Mouse (Mus musculus): ENCODE measurements at regions not wholly inside any gene's neighbourhood (a gene's known extent, or its start where the extent isn't known, plus 50 kb on each side); places are given as distances from the start of the nearest gene placed in this dataset.
A peak's percentile ranks its signal among the peaks of the same experiment; 100 is the strongest.

- H3K36me3 ChIP-seq (ENCODE audit: control insufficient read depth, insufficient read depth) = no peaks in the 10 kb centered on the region
- H3K27me3 ChIP-seq (ENCODE audit: control insufficient read depth, insufficient read depth, insufficient read length) = no peaks in the 10 kb centered on the region
- no peak overlapping the region for H3ac ChIP-seq (ENCODE audit: control insufficient read depth, insufficient read length)
- no peak overlapping the region for H3K4me3 ChIP-seq
- H3K79me2 ChIP-seq (ENCODE audit: control insufficient read depth, insufficient read depth) = no peaks in the 10 kb centered on the region
- TF ChIP-seq POLR2A (IDR thresholded peaks at IDR 0.05; ENCODE audit: insufficient read length, low read depth) (no peak), MAX (IDR thresholded peaks at IDR 0.05; ENCODE audit: low read depth) (no peak), REST (IDR thresholded peaks at IDR 0.05; ENCODE audit: insufficient read depth, insufficient read length) (no peak), USF1 (IDR thresholded peaks at IDR 0.05; ENCODE audit: low read depth) (no peak), MYOD1 (IDR thresholded peaks at IDR 0.05; ENCODE audit: control insufficient read depth in 1 of 3, insufficient read length in 2 of 3, low read depth in 2 of 3) (no peak), TCF3 (IDR thresholded peaks at IDR 0.05; ENCODE audit: insufficient read length, low read depth) (no peak), E2F4 (IDR thresholded peaks at IDR 0.05; ENCODE audit: insufficient read depth) (no peak), POLR2AphosphoS2 (IDR thresholded peaks at IDR 0.05; ENCODE audit: insufficient read length, low read depth) (no peak), SRF (IDR thresholded peaks at IDR 0.05; ENCODE audit: control insufficient read depth, insufficient read length, low read depth) (no peak), MYOG (IDR thresholded peaks at IDR 0.05; ENCODE audit: control insufficient read depth in 1 of 3, insufficient read depth in 1 of 3, insufficient read length in 2 of 3, low read depth in 2 of 3) (no peak), CEBPB (IDR thresholded peaks at IDR 0.05; ENCODE audit: insufficient read depth, poor library complexity, severe bottlenecking) (no peak), TCF12 (IDR thresholded peaks at IDR 0.05; ENCODE audit: insufficient read depth, poor library complexity, severe bottlenecking) (no peak)
- H3K4me2 ChIP-seq (ENCODE audit: low read depth) = no peak overlapping the region
These were observed 291.7 kb upstream of the Spred2 start for GRCm38 (mm10) chr11:19632477-19632876.

DNA sequence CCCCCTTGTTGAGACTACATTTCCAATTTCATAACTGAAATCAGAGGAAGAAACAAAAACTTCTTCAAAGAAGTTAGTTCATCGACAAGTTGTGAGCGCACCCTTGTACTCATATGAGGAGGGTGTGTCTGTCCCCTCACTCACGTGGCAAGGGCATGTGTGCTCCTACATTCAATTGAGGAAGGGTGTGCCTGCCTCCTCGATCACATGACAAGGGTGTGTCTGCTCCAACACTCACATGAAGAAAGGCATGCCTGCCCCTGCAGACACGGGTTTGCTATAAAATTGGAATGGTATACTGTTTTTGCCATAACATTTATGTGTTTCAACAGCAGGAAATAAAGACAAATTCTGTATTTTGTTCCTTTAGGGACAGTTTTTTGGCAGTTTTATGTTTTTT lies 290.6 kb upstream of the Spred2 start:
- Histone ChIP-seq H3K79me2 (ENCODE audit: control insufficient read depth, insufficient read depth) (no peaks in the 10 kb centered on the region), H3K27me3 (ENCODE audit: control insufficient read depth, insufficient read depth, insufficient read length) (no peaks in the 10 kb centered on the region), H3ac (ENCODE audit: control insufficient read depth, insufficient read length) (no peak overlapping the region), H3K36me3 (ENCODE audit: control insufficient read depth, insufficient read depth) (no peaks in the 10 kb centered on the region), H3K4me2 (ENCODE audit: low read depth) (no peak overlapping the region), H3K4me3 (no peak overlapping the region)
- TF ChIP-seq MYOG (IDR thresholded peaks at IDR 0.05; ENCODE audit: control insufficient read depth in 1 of 3, insufficient read depth in 1 of 3, insufficient read length in 2 of 3, low read depth in 2 of 3) (no peak), SRF (IDR thresholded peaks at IDR 0.05; ENCODE audit: control insufficient read depth, insufficient read length, low read depth) (no peak), CEBPB (IDR thresholded peaks at IDR 0.05; ENCODE audit: insufficient read depth, poor library complexity, severe bottlenecking) (no peak), TCF3 (IDR thresholded peaks at IDR 0.05; ENCODE audit: insufficient read length, low read depth) (no peak), POLR2A (IDR thresholded peaks at IDR 0.05; ENCODE audit: insufficient read length, low read depth) (no peak), REST (IDR thresholded peaks at IDR 0.05; ENCODE audit: insufficient read depth, insufficient read length) (no peak), E2F4 (IDR thresholded peaks at IDR 0.05; ENCODE audit: insufficient read depth) (no peak), MAX (IDR thresholded peaks at IDR 0.05; ENCODE audit: low read depth) (no peak), USF1 (IDR thresholded peaks at IDR 0.05; ENCODE audit: low read depth) (no peak), POLR2AphosphoS2 (IDR thresholded peaks at IDR 0.05; ENCODE audit: insufficient read length, low read depth) (no peak), MYOD1 (IDR thresholded peaks at IDR 0.05; ENCODE audit: control insufficient read depth in 1 of 3, insufficient read length in 2 of 3, low read depth in 2 of 3) (no peak), TCF12 (IDR thresholded peaks at IDR 0.05; ENCODE audit: insufficient read depth, poor library complexity, severe bottlenecking) (no peak)

DNA sequence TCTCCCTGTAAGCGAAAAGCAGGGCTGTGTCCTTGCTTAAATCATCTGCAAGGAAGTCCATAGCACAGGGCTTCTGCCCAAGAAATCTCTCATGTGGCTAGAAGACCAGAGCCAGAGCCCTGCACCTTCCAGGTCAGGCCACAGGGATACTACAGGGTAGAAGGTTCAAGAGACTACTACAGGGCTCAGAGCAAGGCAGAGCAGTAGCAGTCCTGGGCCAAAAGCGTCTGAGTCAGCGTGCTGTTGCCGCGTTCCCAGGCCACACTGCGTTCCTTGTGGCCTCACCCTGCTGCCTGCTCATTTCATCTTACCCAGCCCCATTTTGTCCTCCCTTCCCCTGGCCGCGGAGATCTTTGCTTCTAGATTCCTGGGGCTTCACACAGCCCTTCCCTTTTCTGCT lies 283.0 kb upstream of the Spred2 start:
- peak overlapping the region; percentile 35 for H3K4me2 ChIP-seq (ENCODE audit: low read depth)
- H3K4me3 ChIP-seq = no peak overlapping the region
- no peaks in the 10 kb centered on the region for H3K79me2 ChIP-seq (ENCODE audit: control insufficient read depth, insufficient read depth)
- H3K36me3 ChIP-seq (ENCODE audit: control insufficient read depth, insufficient read depth) = no peaks in the 10 kb centered on the region
- TF ChIP-seq USF1 (IDR thresholded peaks at IDR 0.05; ENCODE audit: low read depth) (no peak), POLR2A (IDR thresholded peaks at IDR 0.05; ENCODE audit: insufficient read length, low read depth) (no peak), TCF3 (IDR thresholded peaks at IDR 0.05; ENCODE audit: insufficient read length, low read depth) (no peak), REST (IDR thresholded peaks at IDR 0.05; ENCODE audit: insufficient read depth, insufficient read length) (no peak), SRF (IDR thresholded peaks at IDR 0.05; ENCODE audit: control insufficient read depth, insufficient read length, low read depth) (no peak), MYOG (IDR thresholded peaks at IDR 0.05; ENCODE audit: control insufficient read depth in 1 of 3, insufficient read depth in 1 of 3, insufficient read length in 2 of 3, low read depth in 2 of 3) (no peak), MAX (IDR thresholded peaks at IDR 0.05; ENCODE audit: low read depth) (no peak), E2F4 (IDR thresholded peaks at IDR 0.05; ENCODE audit: insufficient read depth) (no peak), MYOD1 (IDR thresholded peaks at IDR 0.05; ENCODE audit: control insufficient read depth in 1 of 3, insufficient read length in 2 of 3, low read depth in 2 of 3) (no peak), CEBPB (IDR thresholded peaks at IDR 0.05; ENCODE audit: insufficient read depth, poor library complexity, severe bottlenecking) (no peak), TCF12 (IDR thresholded peaks at IDR 0.05; ENCODE audit: insufficient read depth, poor library complexity, severe bottlenecking) (no peak), POLR2AphosphoS2 (IDR thresholded peaks at IDR 0.05; ENCODE audit: insufficient read length, low read depth) (no peak)
- no peaks in the 10 kb centered on the region for H3K27me3 ChIP-seq (ENCODE audit: control insufficient read depth, insufficient read depth, insufficient read length)
- no peak overlapping the region for H3ac ChIP-seq (ENCODE audit: control insufficient read depth, insufficient read length)

DNA sequence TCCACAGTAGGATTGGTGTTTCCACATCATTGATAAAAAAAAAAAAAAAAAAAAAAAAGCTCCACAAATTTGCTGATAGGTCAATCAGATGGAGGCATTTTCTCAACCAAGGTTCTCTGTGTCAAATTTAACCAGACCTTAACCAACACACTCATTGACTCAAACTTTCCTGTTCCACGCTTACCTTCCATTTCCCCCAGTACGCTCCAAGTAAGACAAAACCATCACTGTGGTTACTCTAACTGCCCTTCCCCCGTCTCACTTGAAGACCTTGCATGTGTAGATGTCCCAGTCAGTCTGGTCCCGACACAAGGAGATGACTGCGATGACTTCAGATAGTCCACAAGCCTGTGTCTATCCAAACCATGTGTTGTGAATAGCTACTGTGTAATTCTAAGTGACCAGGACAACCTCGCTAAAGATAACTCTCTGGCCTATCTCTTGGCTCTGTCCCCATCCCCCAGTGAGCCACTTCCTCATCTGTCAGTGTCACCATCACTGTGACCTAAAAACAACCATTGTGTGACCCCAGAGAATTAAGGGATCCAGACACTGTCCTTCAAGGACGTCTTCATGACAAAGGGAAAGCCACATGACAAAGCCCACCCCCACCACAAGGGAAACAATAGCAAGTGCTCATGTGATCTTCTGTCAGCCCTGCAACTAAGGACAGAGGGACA lies 279.9 kb upstream of the Spred2 start:
- no peaks in the 10 kb centered on the region for H3K79me2 ChIP-seq (ENCODE audit: control insufficient read depth, insufficient read depth)
- H3K4me3 ChIP-seq = no peak overlapping the region
- H3K36me3 ChIP-seq (ENCODE audit: control insufficient read depth, insufficient read depth) = no peaks in the 10 kb centered on the region
- H3K4me2 ChIP-seq (ENCODE audit: low read depth) = no peak overlapping the region
- no peak overlapping the region for H3ac ChIP-seq (ENCODE audit: control insufficient read depth, insufficient read length)
- H3K27me3 ChIP-seq (ENCODE audit: control insufficient read depth, insufficient read depth, insufficient read length) = no peaks in the 10 kb centered on the region
- no peak for TF ChIP-seq TCF12 (IDR thresholded peaks at IDR 0.05; ENCODE audit: insufficient read depth, poor library complexity, severe bottlenecking)
- no peak for TF ChIP-seq E2F4 (IDR thresholded peaks at IDR 0.05; ENCODE audit: insufficient read depth)
- no peak for TF ChIP-seq TCF3 (IDR thresholded peaks at IDR 0.05; ENCODE audit: insufficient read length, low read depth)
- TF ChIP-seq USF1 (IDR thresholded peaks at IDR 0.05; ENCODE audit: low read depth) = no peak
- no peak for TF ChIP-seq MYOG (IDR thresholded peaks at IDR 0.05; ENCODE audit: control insufficient read depth in 1 of 3, insufficient read depth in 1 of 3, insufficient read length in 2 of 3, low read depth in 2 of 3)
- TF ChIP-seq CEBPB (IDR thresholded peaks at IDR 0.05; ENCODE audit: insufficient read depth, poor library complexity, severe bottlenecking) = no peak
- TF ChIP-seq POLR2AphosphoS2 (IDR thresholded peaks at IDR 0.05; ENCODE audit: insufficient read length, low read depth) = no peak
- no peak for TF ChIP-seq POLR2A (IDR thresholded peaks at IDR 0.05; ENCODE audit: insufficient read length, low read depth)
- no peak for TF ChIP-seq MAX (IDR thresholded peaks at IDR 0.05; ENCODE audit: low read depth)
- no peak for TF ChIP-seq MYOD1 (IDR thresholded peaks at IDR 0.05; ENCODE audit: control insufficient read depth in 1 of 3, insufficient read length in 2 of 3, low read depth in 2 of 3)
- TF ChIP-seq REST (IDR thresholded peaks at IDR 0.05; ENCODE audit: insufficient read depth, insufficient read length) = no peak
